Mouse (Mus musculus) erythroblast, embryonic 14.5 days (primary cell): ENCODE measurements at regions not wholly inside any gene's neighbourhood (a gene's known extent, or its start where the extent isn't known, plus 50 kb on each side); places are given as distances from the start of the nearest gene placed in this dataset.

Experiments used
- GATA1 ChIP-seq: IDR thresholded peaks from 2 replicates; pipeline ENCODE4 v1.6.1; 2012; ENCODE audit warnings: low read length, inconsistent platforms, mixed read lengths
- TAL1 ChIP-seq: IDR thresholded peaks from 3 replicates; pipeline ENCODE4 v1.6.1; 2012; ENCODE audit warnings: low read length, inconsistent platforms, mixed read lengths

DNA sequence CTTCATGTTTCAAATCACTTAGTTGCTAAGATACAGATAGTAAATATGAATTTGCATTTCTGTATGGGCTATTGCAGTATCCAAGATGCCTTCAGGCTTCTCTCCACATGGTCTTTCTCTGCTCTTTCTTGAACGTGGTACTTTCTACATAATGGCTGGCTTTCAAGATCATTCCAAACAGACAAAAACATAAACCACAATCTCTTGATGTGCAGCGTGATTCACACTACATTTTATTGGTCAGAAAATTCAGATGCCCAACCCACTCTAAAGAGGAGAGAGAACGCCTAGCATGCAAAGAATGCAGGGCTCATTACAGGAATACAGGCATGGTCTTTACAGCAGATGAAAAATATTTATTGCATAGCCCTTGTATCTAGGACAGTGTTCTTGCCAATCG, 235.2 kb downstream of the Papss1 start:
- no peak for TF ChIP-seq TAL1
- no peak for TF ChIP-seq GATA1
